Mouse (Mus musculus) hindbrain, postnatal 0 days (tissue): ENCODE data around the gene Tom1l2. TPM values are rescaled to one million over a fixed set of nuclear protein-coding genes. Genes with fewer than 3 reads are reported as not detected.

Experiments used
- ATAC-seq: fragments of 200-750 bp; cut with Nextera tagmentation; 2 replicates; pipeline ENCODE4 v1.8.0; 2017; ENCODE audit warnings: mild to moderate bottlenecking, moderate TSS enrichment, moderate library complexity
- DNase-seq: peaks from one replicate; pipeline ENCODE4 v3.0.0-alpha.2; 2015; ENCODE audit warnings: low spot score
- H3K27ac ChIP-seq: fragments of 300-500 bp; sonication (generic); 2 replicates; pipeline ENCODE4 v1.5.1; 2014; ENCODE audit warnings: mild to moderate bottlenecking
- H3K27me3 ChIP-seq: fragments of 300-500 bp; sonication (generic); 2 replicates; pipeline ENCODE4 v1.6.1; 2014; ENCODE audit warnings: low read length, mixed read lengths; ENCODE audit not compliant: insufficient read depth
- H3K36me3 ChIP-seq: fragments of 300-500 bp; sonication (generic); 2 replicates; pipeline ENCODE4 v1.6.1; 2014; ENCODE audit warnings: low read length, mixed read lengths; ENCODE audit not compliant: insufficient read depth
- H3K4me1 ChIP-seq: fragments of 300-500 bp; sonication (generic); 2 replicates; pipeline ENCODE4 v1.6.1; 2014; ENCODE audit warnings: antibody characterized with exemption, low read length, mixed read lengths; ENCODE audit not compliant: insufficient read depth
- H3K4me2 ChIP-seq: fragments of 300-500 bp; sonication (generic); 2 replicates; pipeline ENCODE4 v1.6.1; 2014; ENCODE audit warnings: low read depth, mild to moderate bottlenecking, low read length, moderate library complexity, mixed read lengths
- H3K4me3 ChIP-seq: fragments of 300-500 bp; sonication (generic); 2 replicates; pipeline ENCODE4 v1.5.1; 2014; ENCODE audit warnings: low read length
- H3K9ac ChIP-seq: fragments of 300-500 bp; sonication (generic); replicated peaks from 2 replicates; pipeline ENCODE4 v1.6.1; 2014; ENCODE audit warnings: mild to moderate bottlenecking, low read length, moderate library complexity, mixed read lengths
- H3K9me3 ChIP-seq: fragments of 300-500 bp; sonication (generic); 2 replicates; pipeline ENCODE4 v1.6.1; 2016; ENCODE audit warnings: low read length, mixed read lengths
- CTCF ChIP-seq: IDR thresholded peaks from 2 replicates; pipeline ENCODE4 v1.5.1; 2016; ENCODE audit warnings: antibody characterized with exemption, control low read depth, low read depth
- WGBS: fragments of 180-500 bp; shearing (Covaris S2); extraction: QIAGEN DNeasy Blood & Tissue Kit; methylation state at CpG from one replicate; pipeline ENCODE4 v1.1.7; 2014; 5-methylcytosine and 5-hydroxymethylcytosine counted together
- polyA plus RNA-seq: library from polyadenylated mRNA; unstranded; fragments of >200 nt; fragmentation: Nextera tagmentation; extraction: Ambion mirVana; gene quantifications from 2 replicates; pipeline ENCODE4 v1.2.1, GENCODE M21; 2015
- total RNA-seq: library from RNA; depleted of rRNA; stranded (reverse); fragments of >200 nt; gene quantifications from 2 replicates; pipeline ENCODE4 v1.2.3, GENCODE M21; 2014; rRNA removed

Tom1l2 gene
- 109 and 124 TPM in 2 replicates for total RNA-seq
- polyA plus RNA-seq: 44.7 and 48.2 TPM in 2 replicates

GRCm38 (mm10) chr11:60352559-60353411, at the start of gene Tom1l2, which contains the start of gene Drc3:
Gene Tom1l2 (minus strand): TSS chr11:60352905.
Gene Drc3 (plus strand): TSS chr11:60353329.
- Histone ChIP-seq H3K27ac (peak within 1 kb of the TSS; percentile 84), H3K36me3 (no peaks in the 10 kb centered on the region), H3K4me3 (peak within 1 kb of the TSS; percentile 79), H3K9ac (peak within 1 kb of the TSS; percentile 70), H3K9me3 (no peaks in the 10 kb centered on the region), H3K4me1 (peaks cover 19% of the 10 kb centered on the region), H3K4me2 (peak within 1 kb of the TSS; percentile 78), H3K27me3 (no peaks in the 10 kb centered on the region)
- TF ChIP-seq CTCF: no peak
- ATAC-seq (peak; percentile 100), DNase-seq (peak; percentile 100)
- under 1% methylated on average over 57 of the region's 57 CpGs for WGBS

- H3K4me2 ChIP-seq: no peak overlapping the region
- H3K4me3 ChIP-seq: no peak overlapping the region
- H3K9me3 ChIP-seq: no peaks in the 10 kb centered on the region
- no peak overlapping the region for H3K27ac ChIP-seq
- H3K27me3 ChIP-seq: no peaks in the 10 kb centered on the region
- DNase-seq: no peak
- H3K9ac ChIP-seq: no peak overlapping the region
- H3K36me3 ChIP-seq: peaks cover 16% of the 10 kb centered on the region; the same call in 1 of the 2 replicates
- ATAC-seq: no peak
- no peaks in the 10 kb centered on the region for H3K4me1 ChIP-seq
- TF ChIP-seq CTCF: no peak
- WGBS: 70% methylated on average over 2 of the region's 2 CpGs
Measured at GRCm38 (mm10) chr11:60397172-60397571, 44.5 kb upstream of the Tom1l2 start.

- H3K9me3 ChIP-seq: no peaks in the 10 kb centered on the region
- H3K36me3 ChIP-seq: peaks cover 10% of the 10 kb centered on the region; the same call in 1 of the 2 replicates
- no peak overlapping the region for H3K27ac ChIP-seq
- ATAC-seq (no peak), DNase-seq (peak; percentile 57)
- no peak overlapping the region for H3K4me2 ChIP-seq
- H3K4me3 ChIP-seq: no peak overlapping the region
- 41% methylated on average over 6 of the region's 6 CpGs for WGBS
- H3K4me1 ChIP-seq: no peaks in the 10 kb centered on the region
- no peaks in the 10 kb centered on the region for H3K27me3 ChIP-seq
- H3K9ac ChIP-seq: no peak overlapping the region
- TF ChIP-seq CTCF: no peak
Measured at GRCm38 (mm10) chr11:60396546-60396945, 43.8 kb upstream of the Tom1l2 start.

GRCm38 (mm10) chr11:60391346-60391745, 38.6 kb upstream of the Tom1l2 start:
- Histone ChIP-seq H3K27me3 (no peaks in the 10 kb centered on the region), H3K4me1 (no peaks in the 10 kb centered on the region), H3K4me2 (no peak overlapping the region), H3K36me3 (no peaks in the 10 kb centered on the region), H3K4me3 (no peak overlapping the region), H3K9ac (no peak overlapping the region), H3K9me3 (no peaks in the 10 kb centered on the region), H3K27ac (no peak overlapping the region)
- ATAC-seq (no peak), DNase-seq (no peak)
- WGBS: 84% methylated on average over 6 of the region's 6 CpGs
- no peak for TF ChIP-seq CTCF

GRCm38 (mm10) chr11:60387944-60388343, 35.2 kb upstream of the Tom1l2 start:
- no peak for TF ChIP-seq CTCF
- peaks cover 16% of the 10 kb centered on the region for H3K4me1 ChIP-seq
- 91% methylated on average over 2 of the region's 2 CpGs for WGBS
- H3K9ac ChIP-seq: no peak overlapping the region
- H3K27me3 ChIP-seq: no peaks in the 10 kb centered on the region
- H3K4me3 ChIP-seq: no peak overlapping the region
- no peak overlapping the region for H3K4me2 ChIP-seq
- no peak overlapping the region for H3K27ac ChIP-seq
- H3K9me3 ChIP-seq: no peaks in the 10 kb centered on the region
- DNase-seq: no peak
- no peaks in the 10 kb centered on the region for H3K36me3 ChIP-seq
- ATAC-seq: no peak

GRCm38 (mm10) chr11:60385946-60386345, 33.2 kb upstream of the Tom1l2 start:
- H3K9ac ChIP-seq: no peak overlapping the region
- ATAC-seq (no peak), DNase-seq (no peak)
- no peak for TF ChIP-seq CTCF
- no peaks in the 10 kb centered on the region for H3K36me3 ChIP-seq
- no peaks in the 10 kb centered on the region for H3K9me3 ChIP-seq
- no peak overlapping the region for H3K4me2 ChIP-seq
- H3K27me3 ChIP-seq: no peaks in the 10 kb centered on the region
- H3K4me3 ChIP-seq: no peak overlapping the region
- H3K4me1 ChIP-seq: peaks cover 16% of the 10 kb centered on the region
- peak overlapping the region; percentile 83 for H3K27ac ChIP-seq
- WGBS: 67% methylated on average over 5 of the region's 5 CpGs
